Mouse (Mus musculus): ENCODE data around the gene Tmem192. TPM values are rescaled to one million over a fixed set of nuclear protein-coding genes. Genes with fewer than 3 reads are reported as not detected.
A peak's percentile ranks its signal among the peaks of the same experiment; 100 is the strongest.

Tmem192 gene
- polyA plus RNA-seq, 1 experiment from 2014 or later: 19.4 TPM

GRCm38 (mm10) chr8:64946441-64946819, 555 bp upstream of the Tmem192 start:
- H3K4me2 ChIP-seq (ENCODE audit: low read depth): no peak overlapping the region
- no peak overlapping the region for H3K27ac ChIP-seq (ENCODE audit: low read depth, low read length)
- H3K9me3 ChIP-seq (ENCODE audit: control insufficient read depth, low read length): no peaks in the 10 kb centered on the region
- H3K4me3 ChIP-seq (ENCODE audit: low read depth, low read length): no peak overlapping the region
- DNase-seq (ENCODE audit: low spot score) (no peak), ATAC-seq (ENCODE audit: insufficient read depth, low FRiP score, low TSS enrichment) (no peak)
- no peaks in the 10 kb centered on the region for H3K4me1 ChIP-seq (ENCODE audit: control insufficient read depth, insufficient read depth, low read length)
- H3K27me3 ChIP-seq (ENCODE audit: control insufficient read depth, insufficient read depth, low read length): 0 out of 2 replicates have a peak, but pooled peaks cover 3% of the 10 kb centered on the region
- no peak overlapping the region for H3K9ac ChIP-seq (ENCODE audit: low read length)
- WGBS: 60% methylated on average over 8 of the region's 8 CpGs
- no peaks in the 10 kb centered on the region for H3K36me3 ChIP-seq (ENCODE audit: control insufficient read depth, insufficient read depth, low read length)

DNA sequence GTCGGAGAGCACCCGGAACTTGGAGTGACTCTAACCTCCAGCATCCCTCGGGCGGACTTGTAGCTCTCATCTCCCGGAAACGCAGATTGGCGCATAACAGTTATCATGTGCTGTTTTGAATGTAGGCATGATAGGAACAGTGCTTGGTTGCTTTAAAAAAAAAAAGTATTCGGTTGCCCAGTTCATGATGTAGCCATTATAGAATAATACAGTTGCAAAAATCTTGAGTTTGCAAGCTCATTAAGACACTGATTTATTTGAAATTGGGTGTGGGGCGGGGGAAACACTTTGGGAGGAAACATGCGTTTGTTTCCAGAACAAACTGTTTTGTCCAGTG, 681 bp downstream of the Tmem192 start:
- Histone ChIP-seq H3K4me2 (ENCODE audit: low read depth) (peak overlapping the region; percentile 58), H3K9me3 (ENCODE audit: control insufficient read depth, low read length) (no peaks in the 10 kb centered on the region), H3K4me3 (ENCODE audit: low read depth, low read length) (peak overlapping the region; percentile 73), H3K36me3 (ENCODE audit: control insufficient read depth, insufficient read depth, low read length) (no peaks in the 10 kb centered on the region), H3K9ac (ENCODE audit: low read length) (peak overlapping the region; percentile 65), H3K27ac (ENCODE audit: low read depth, low read length) (no peak overlapping the region; the same call in 1 of the 2 replicates), H3K27me3 (ENCODE audit: control insufficient read depth, insufficient read depth, low read length) (0 out of 2 replicates have a peak, but pooled peaks cover 3% of the 10 kb centered on the region), H3K4me1 (ENCODE audit: control insufficient read depth, insufficient read depth, low read length) (no peaks in the 10 kb centered on the region)
- ATAC-seq (ENCODE audit: insufficient read depth, low FRiP score, low TSS enrichment): no peak
- 11% methylated on average over 10 of the region's 10 CpGs for WGBS
- no peak for DNase-seq (ENCODE audit: low spot score)

GRCm38 (mm10) chr8:64948371-64948770, 1.4 kb downstream of the Tmem192 start:
- Histone ChIP-seq H3K4me1 (ENCODE audit: control insufficient read depth, insufficient read depth, low read length) (no peaks in the 10 kb centered on the region), H3K9me3 (ENCODE audit: control insufficient read depth, low read length) (no peaks in the 10 kb centered on the region), H3K27me3 (ENCODE audit: control insufficient read depth, insufficient read depth, low read length) (no peaks in the 10 kb centered on the region), H3K9ac (ENCODE audit: low read length) (no peak overlapping the region), H3K36me3 (ENCODE audit: control insufficient read depth, insufficient read depth, low read length) (no peaks in the 10 kb centered on the region), H3K4me2 (ENCODE audit: low read depth) (no peak overlapping the region), H3K4me3 (ENCODE audit: low read depth, low read length) (no peak overlapping the region), H3K27ac (ENCODE audit: low read depth, low read length) (no peak overlapping the region)
- DNase-seq (ENCODE audit: low spot score) (no peak), ATAC-seq (ENCODE audit: insufficient read depth, low FRiP score, low TSS enrichment) (no peak)
- 84% methylated on average over 1 of the region's 1 CpGs for WGBS

- Histone ChIP-seq H3K36me3 (ENCODE audit: control insufficient read depth, insufficient read depth, low read length) (no peaks in the 10 kb centered on the region), H3K9ac (ENCODE audit: low read length) (no peak overlapping the region), H3K27me3 (ENCODE audit: control insufficient read depth, insufficient read depth, low read length) (no peaks in the 10 kb centered on the region), H3K9me3 (ENCODE audit: control insufficient read depth, low read length) (no peaks in the 10 kb centered on the region), H3K27ac (ENCODE audit: low read depth, low read length) (no peak overlapping the region), H3K4me3 (ENCODE audit: low read depth, low read length) (no peak overlapping the region), H3K4me1 (ENCODE audit: control insufficient read depth, insufficient read depth, low read length) (no peaks in the 10 kb centered on the region), H3K4me2 (ENCODE audit: low read depth) (no peak overlapping the region)
- ATAC-seq (ENCODE audit: insufficient read depth, low FRiP score, low TSS enrichment) (no peak), DNase-seq (ENCODE audit: low spot score) (no peak)
- 86% methylated on average over 6 of the region's 6 CpGs for WGBS
Measured at GRCm38 (mm10) chr8:64952101-64952500, 5.1 kb downstream of the Tmem192 start.

DNA sequence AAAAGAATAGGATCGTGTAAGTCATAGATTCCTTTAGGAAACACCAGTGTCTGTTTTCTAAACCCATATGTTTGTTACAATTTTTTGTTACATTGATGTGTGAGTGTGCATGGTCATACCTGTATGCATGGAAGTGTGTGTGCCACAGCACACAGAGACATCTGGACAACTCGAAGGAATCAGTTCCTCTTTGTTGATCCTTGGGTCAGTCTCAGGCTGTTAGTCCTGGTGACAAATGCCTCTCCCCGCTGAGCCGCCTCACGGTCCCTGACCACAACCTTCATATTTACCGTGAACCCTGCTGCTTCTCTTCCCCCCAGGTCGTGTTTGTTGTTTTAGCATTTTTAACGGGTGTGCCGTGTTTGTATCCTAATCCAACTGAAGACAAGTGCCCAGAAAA, 12.0 kb downstream of the Tmem192 start:
- Histone ChIP-seq H3K4me2 (ENCODE audit: low read depth) (no peak overlapping the region), H3K4me3 (ENCODE audit: low read depth, low read length) (no peak overlapping the region), H3K9ac (ENCODE audit: low read length) (no peak overlapping the region), H3K27me3 (ENCODE audit: control insufficient read depth, insufficient read depth, low read length) (no peaks in the 10 kb centered on the region), H3K9me3 (ENCODE audit: control insufficient read depth, low read length) (no peaks in the 10 kb centered on the region), H3K36me3 (ENCODE audit: control insufficient read depth, insufficient read depth, low read length) (no peaks in the 10 kb centered on the region), H3K4me1 (ENCODE audit: control insufficient read depth, insufficient read depth, low read length) (no peaks in the 10 kb centered on the region), H3K27ac (ENCODE audit: low read depth, low read length) (no peak overlapping the region)
- 73% methylated on average over 9 of the region's 9 CpGs for WGBS
- no peak for DNase-seq (ENCODE audit: low spot score)
- no peak for ATAC-seq (ENCODE audit: insufficient read depth, low FRiP score, low TSS enrichment)

DNA sequence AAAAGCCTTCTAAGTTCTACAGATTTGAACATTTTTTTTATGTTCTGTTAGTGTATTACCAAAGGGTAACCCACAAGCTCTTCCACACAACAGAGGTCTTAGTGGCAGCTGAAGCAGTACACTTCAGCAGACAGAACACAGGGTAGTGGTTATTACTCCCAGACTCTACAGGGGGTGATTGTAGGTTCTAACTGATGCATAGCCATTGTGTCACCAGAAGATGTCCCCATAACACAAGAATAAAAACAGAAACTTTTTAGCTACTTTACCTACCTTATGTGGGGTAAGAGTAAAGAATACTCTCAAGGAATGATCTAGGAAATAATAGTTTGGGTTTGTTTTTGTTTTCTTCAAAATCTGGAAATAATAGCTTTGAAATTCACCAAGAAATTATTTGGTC, 15.9 kb downstream of the Tmem192 start:
- DNase-seq (ENCODE audit: low spot score) (no peak), ATAC-seq (ENCODE audit: insufficient read depth, low FRiP score, low TSS enrichment) (no peak)
- no peak overlapping the region for H3K27ac ChIP-seq (ENCODE audit: low read depth, low read length)
- no peak overlapping the region for H3K4me3 ChIP-seq (ENCODE audit: low read depth, low read length)
- H3K27me3 ChIP-seq (ENCODE audit: control insufficient read depth, insufficient read depth, low read length): no peaks in the 10 kb centered on the region
- H3K36me3 ChIP-seq (ENCODE audit: control insufficient read depth, insufficient read depth, low read length): no peaks in the 10 kb centered on the region
- no peaks in the 10 kb centered on the region for H3K4me1 ChIP-seq (ENCODE audit: control insufficient read depth, insufficient read depth, low read length)
- no peaks in the 10 kb centered on the region for H3K9me3 ChIP-seq (ENCODE audit: control insufficient read depth, low read length)
- no peak overlapping the region for H3K9ac ChIP-seq (ENCODE audit: low read length)
- H3K4me2 ChIP-seq (ENCODE audit: low read depth): no peak overlapping the region

- Histone ChIP-seq H3K4me2 (ENCODE audit: low read depth) (no peak overlapping the region), H3K27me3 (ENCODE audit: control insufficient read depth, insufficient read depth, low read length) (no peaks in the 10 kb centered on the region), H3K9me3 (ENCODE audit: control insufficient read depth, low read length) (no peaks in the 10 kb centered on the region), H3K4me3 (ENCODE audit: low read depth, low read length) (no peak overlapping the region), H3K9ac (ENCODE audit: low read length) (no peak overlapping the region), H3K27ac (ENCODE audit: low read depth, low read length) (no peak overlapping the region), H3K4me1 (ENCODE audit: control insufficient read depth, insufficient read depth, low read length) (no peaks in the 10 kb centered on the region), H3K36me3 (ENCODE audit: control insufficient read depth, insufficient read depth, low read length) (no peaks in the 10 kb centered on the region)
- WGBS: 77% methylated on average over 20 of the region's 20 CpGs
- ATAC-seq (ENCODE audit: insufficient read depth, low FRiP score, low TSS enrichment) (no peak), DNase-seq (ENCODE audit: low spot score) (no peak)
Measured at GRCm38 (mm10) chr8:64983150-64983897, 36.3 kb downstream of the Tmem192 start.

DNA sequence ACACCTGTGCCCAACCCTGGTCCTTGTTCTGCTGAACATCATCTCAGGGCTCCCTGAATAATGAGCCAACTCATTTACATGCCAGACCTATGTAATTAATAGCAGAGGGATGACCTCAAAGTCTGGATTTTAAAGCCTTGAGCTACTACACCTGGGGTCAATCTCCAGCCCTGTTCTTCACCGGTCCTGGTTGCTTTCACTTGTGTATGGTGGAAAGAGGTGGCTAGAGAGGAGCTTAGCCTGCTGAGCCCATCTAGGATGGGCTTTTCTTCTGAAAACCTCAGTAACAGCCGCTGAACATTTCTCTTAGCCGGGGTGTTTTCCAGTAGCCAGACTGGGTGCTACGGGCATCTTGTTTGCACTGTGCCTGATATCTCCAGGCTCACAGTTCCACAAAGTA, 40.7 kb downstream of the Tmem192 start, which contains the start of gene Trim75:
Trim75 (minus strand) TSS at position 101 of the 400 bp plus-strand sequence.
- Histone ChIP-seq H3K4me2 (ENCODE audit: low read depth) (no peak within 1 kb of the TSS), H3K9ac (ENCODE audit: low read length) (no peak within 1 kb of the TSS), H3K4me3 (ENCODE audit: low read depth, low read length) (no peak within 1 kb of the TSS), H3K36me3 (ENCODE audit: control insufficient read depth, insufficient read depth, low read length) (no peaks in the 10 kb centered on the region), H3K27ac (ENCODE audit: low read depth, low read length) (no peak within 1 kb of the TSS), H3K4me1 (ENCODE audit: control insufficient read depth, insufficient read depth, low read length) (no peaks in the 10 kb centered on the region), H3K9me3 (ENCODE audit: control insufficient read depth, low read length) (no peaks in the 10 kb centered on the region), H3K27me3 (ENCODE audit: control insufficient read depth, insufficient read depth, low read length) (no peaks in the 10 kb centered on the region)
- no peak for DNase-seq (ENCODE audit: low spot score)
- 89% methylated on average over 4 of the region's 4 CpGs for WGBS
- no peak for ATAC-seq (ENCODE audit: insufficient read depth, low FRiP score, low TSS enrichment)

GRCm38 (mm10) chr8:64998806-64999365, 51.9 kb downstream of the Tmem192 start:
- H3K36me3 ChIP-seq (ENCODE audit: control insufficient read depth, insufficient read depth, low read length): no peaks in the 10 kb centered on the region
- no peak overlapping the region for H3K27ac ChIP-seq (ENCODE audit: low read depth, low read length)
- 85% methylated on average over 4 of the region's 4 CpGs for WGBS
- H3K4me3 ChIP-seq (ENCODE audit: low read depth, low read length): no peak overlapping the region
- no peak overlapping the region for H3K9ac ChIP-seq (ENCODE audit: low read length)
- H3K27me3 ChIP-seq (ENCODE audit: control insufficient read depth, insufficient read depth, low read length): no peaks in the 10 kb centered on the region
- no peak for DNase-seq (ENCODE audit: low spot score)
- H3K4me2 ChIP-seq (ENCODE audit: low read depth): no peak overlapping the region
- no peaks in the 10 kb centered on the region for H3K9me3 ChIP-seq (ENCODE audit: control insufficient read depth, low read length)
- ATAC-seq (ENCODE audit: insufficient read depth, low FRiP score, low TSS enrichment): no peak
- no peaks in the 10 kb centered on the region for H3K4me1 ChIP-seq (ENCODE audit: control insufficient read depth, insufficient read depth, low read length)

Measured in neural tube, embryonic 11.5 days (tissue).